Mouse (Mus musculus): Measurements from ENCODE around the gene Gadd45g.

Gene Gadd45g

DNA sequence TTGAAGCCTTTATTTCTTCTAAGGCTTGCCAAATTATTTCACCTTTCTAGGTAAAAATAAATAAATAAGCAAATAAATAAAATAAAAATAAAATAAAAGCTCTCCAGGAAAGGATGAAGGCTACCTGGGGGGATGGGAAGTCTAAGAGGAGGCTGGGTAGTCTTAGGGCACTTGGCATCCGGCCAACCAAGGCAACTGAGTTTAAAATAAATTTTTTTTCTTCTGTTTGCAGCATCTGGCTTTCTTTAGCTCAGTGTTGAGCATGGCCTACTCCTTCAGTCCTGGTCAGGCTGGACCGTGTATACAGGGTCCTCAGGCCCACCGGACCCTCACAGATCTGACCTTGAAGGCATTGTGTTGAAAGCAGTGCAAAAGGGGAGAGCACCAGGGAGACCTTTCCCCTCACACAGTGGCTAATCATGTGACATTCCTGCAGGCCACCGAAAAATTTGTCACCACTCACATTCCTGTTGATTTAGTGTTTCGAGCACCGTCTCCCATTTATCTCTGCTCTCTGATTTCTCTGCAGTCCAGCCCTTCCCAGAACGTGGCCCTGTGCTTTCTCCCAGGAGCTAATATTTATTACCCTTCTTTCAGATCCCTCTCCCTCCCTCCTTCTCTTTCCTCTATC is 6.2 kb downstream of the Gadd45g start:
- DNase-seq (ENCODE audit: low spot score in 2 of 2): no peak

DNA sequence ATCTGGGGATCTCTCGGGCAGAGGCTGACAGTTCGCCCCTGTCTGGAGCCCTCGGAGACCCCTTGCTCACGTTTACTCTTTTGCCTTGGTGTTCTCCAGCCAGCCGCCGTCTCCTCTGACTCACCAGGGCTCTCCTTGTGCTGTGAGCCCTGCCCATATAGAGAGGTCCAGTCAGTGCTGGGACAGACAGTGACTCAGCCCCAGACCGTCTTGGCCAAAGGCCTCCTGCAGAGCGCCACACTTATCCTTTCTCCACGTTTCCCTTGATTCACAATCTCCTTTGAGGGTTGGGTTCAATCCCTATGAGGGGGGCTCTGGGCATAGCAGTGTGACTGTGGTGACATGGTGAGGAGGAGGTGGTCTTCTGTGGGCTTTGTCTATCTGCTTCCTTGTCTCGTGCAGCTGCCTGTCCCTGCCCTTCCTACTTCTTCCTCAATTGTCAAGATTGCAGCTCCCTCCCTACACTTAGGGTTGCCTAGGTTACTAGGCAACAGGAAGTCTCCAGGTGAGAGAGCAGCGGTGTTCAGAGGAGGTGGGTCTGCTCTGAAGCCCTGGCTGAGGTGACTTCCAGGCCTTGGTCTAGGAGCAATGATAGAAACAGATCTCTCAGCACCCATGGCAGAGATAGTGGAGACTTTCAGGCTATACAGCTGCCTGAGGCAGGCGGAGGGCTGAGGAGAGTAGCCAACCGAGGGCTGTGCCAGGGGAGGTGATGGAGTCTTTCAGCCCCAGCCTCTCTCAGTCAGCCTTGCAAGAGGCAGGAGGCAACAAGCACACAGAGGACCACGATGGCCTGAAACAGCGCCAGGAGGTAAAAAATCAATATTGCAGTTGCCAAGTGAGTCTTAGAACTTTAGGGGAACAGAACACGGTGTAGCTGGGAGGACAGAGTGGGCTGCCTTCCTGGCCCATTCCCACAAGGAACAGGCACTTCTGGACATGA is 7.1 kb downstream of the Gadd45g start:
- DNase-seq (ENCODE audit: low spot score in 2 of 2): no peak

DNA sequence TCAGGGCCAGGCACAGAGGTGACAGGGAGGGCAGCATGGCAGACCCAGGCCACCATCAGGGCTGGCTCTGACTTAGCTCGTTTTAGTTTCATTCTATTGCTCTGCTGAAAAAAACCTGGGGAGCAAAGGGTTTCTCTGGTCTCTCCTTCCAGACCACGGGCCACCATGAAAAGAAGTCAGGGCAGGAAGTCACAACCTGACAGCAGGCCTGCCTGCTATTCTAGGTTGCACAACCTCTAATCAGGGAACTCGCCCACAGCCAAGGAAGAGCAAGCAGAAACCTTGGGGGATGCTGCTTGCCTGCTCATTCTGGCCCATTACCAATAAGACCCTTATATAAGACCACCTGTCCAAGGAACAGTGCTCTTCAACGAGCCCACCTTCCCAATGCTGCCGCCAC is 9.1 kb downstream of the Gadd45g start:
- no peak for DNase-seq (ENCODE audit: low spot score in 2 of 2)

DNA sequence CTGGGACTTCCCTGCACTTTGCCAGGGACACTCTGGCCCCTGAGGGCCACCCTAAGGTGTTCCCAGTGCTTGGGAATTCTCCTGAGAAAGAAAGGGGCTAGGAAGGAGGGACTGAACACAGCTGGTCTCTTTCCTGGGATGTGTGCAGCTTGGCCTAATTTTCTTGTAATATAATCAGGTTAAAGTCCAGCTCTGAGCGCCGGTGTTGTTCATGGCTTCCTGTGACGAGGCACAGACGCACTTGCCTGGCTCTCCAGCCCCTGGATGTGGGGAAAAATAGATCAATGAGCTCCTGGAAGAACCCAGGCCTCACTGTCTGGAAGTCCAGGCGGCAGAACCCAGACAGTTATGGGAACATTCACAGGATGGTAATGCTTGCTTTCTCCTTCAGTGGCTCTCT is 10.7 kb downstream of the Gadd45g start:
- DNase-seq (ENCODE audit: low spot score in 2 of 2): no peak

DNA sequence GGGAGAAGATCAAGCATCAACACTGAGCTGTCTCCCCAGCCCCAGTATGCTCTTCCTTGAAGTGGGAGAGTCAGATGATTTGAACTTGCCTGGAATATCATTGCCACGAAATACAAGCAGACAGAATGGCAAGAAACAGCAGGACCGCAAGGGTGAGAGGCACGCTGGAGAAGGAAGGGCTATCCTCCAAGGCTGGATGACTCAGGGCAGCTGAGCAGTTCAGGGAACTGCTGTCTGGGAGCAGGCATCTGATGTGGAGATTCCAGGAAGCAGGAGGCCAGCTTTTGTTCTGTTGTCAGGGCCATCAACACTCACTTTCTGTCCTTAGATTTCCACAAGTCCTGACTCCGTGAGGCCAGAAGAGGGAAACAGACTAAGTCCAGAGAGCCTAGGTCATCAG is 12.0 kb downstream of the Gadd45g start:
- DNase-seq (ENCODE audit: low spot score in 2 of 2): no peak

DNA sequence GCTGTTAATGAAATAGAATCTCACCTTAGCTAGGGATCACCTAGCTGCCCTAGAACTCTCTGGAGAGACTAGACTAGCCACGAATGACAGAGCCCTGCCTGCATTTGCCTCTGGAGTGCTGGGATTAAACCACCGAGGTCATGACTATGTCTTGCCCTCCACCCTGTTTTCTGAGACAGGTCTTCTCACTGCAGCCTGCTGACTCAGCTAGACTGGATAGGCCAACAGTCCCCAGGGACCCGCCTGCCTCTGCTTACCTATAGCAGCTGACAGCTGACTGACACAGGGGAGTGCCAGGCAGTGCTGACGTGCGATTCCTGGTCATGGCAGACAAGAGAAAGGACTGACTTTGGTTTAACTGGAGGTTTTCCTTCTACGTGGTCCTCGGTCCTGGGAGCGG is 12.7 kb downstream of the Gadd45g start:
- DNase-seq (ENCODE audit: low spot score in 2 of 2): no peak

DNA sequence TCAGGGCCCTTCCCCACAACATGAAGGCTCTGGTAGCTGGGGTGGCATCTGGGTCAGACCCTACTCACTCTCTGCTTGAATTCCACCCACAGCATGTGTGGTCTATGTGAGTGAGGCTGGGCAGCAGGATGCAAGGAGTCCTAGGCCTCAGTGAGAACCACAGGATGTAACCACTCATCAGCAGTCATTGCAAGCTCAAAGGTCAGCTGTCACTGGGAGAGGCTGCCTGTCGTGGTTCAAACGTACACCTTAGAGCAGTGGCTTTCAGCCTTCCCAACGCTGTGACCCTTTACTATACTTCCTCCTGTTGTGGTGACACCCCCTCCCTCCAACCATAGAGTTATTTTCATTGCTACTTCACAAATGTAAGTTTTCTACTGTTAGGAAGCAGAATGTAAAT is 13.3 kb downstream of the Gadd45g start:
- DNase-seq (ENCODE audit: low spot score in 2 of 2): no peak

DNA sequence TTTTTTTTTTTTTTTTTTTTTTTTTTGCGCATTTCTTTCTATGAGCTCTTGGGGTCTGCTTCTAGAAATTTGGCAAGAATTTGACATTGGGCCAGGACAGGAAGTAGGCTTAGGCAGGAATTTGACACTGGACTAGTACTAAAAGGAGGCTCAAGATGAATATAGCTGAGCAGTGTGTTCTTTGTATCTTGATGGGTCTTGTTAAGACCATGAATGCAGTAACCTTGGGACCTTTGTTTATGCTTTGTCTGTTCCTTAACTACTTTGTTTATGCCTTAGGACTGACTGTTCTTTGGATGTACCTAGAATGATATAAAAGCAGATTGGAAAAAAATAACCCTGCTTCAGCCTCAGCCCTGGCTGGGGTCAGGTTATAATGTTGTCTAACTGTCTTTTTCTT is 16.3 kb downstream of the Gadd45g start:
- no peak for DNase-seq (ENCODE audit: low spot score in 2 of 2)

DNA sequence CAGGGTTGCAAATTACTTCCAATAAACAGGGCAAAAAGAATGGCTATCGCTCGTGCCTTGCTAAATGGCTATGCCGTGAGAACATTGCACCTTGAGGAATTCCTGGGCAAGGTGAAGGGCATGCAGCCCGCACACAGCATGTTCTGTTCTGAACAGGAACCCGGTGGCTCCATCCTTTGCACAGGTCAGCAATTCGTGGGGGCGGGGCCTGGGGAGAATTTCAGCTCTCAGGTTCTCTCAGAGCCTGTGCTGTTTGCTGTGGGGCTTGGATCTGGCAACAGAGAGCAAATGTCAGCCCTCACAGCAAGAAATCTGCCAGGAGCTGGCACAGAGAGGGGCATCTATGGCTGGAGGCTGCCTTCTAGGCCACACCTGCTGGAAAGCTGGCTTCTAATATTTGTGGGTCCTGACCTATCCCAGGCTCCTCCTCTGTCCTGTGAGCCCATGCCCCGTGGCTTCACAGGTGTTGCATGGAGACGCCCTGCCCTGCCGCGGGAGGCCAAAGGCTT is 19.7 kb downstream of the Gadd45g start:
- no peak for DNase-seq (ENCODE audit: low spot score in 2 of 2)

DNA sequence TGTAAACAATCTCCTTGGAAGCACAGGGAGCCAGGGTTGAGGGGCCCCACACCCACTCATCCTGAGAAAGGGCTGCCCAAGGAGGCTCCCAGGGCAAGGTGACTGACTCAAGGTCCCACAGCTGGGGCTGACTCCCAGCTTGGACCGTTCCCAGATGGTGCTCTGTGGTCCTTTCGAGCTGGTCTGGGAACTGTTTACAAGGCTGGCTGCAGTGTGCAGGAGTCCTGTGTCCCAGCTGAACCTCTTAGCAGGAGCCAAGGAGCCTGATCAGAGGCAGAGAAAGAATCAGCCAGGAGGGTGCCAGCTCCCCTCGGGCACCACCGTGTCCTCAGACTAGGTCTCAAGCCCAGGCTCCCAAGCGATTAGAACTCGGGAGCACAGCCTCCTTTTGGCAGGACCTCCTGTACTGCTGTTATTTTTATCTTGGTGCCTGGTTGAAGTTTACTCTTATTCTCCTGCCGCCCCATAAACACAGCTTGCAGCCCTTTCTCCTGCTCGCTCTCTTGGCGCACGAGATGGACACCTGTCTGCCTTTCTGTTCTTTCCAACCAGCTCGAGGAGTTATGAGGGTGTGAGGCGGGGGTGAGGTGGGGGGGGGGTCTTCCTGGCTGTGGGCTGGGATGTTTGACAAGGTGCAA is 22.1 kb downstream of the Gadd45g start:
- DNase-seq (ENCODE audit: low spot score in 2 of 2): no peak

DNA sequence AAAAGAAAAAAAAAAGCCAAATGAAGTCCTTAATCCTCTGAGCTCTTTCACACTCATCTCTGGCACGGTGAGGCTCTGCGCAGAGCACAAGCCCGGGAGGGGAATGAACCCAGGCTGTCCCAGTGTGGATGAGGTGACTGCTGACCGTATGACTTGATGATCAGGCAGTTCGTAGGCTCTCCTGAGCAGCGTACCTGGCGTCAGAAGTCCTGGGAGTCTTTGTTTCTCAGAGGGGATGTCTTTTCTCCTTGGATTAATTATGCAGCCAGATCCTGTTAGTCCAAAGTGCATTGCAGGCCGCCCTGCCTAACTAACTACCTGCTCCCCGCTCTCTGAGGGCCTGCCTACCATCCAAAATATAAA is 22.6 kb downstream of the Gadd45g start:
- no peak for DNase-seq (ENCODE audit: low spot score in 2 of 2)

DNA sequence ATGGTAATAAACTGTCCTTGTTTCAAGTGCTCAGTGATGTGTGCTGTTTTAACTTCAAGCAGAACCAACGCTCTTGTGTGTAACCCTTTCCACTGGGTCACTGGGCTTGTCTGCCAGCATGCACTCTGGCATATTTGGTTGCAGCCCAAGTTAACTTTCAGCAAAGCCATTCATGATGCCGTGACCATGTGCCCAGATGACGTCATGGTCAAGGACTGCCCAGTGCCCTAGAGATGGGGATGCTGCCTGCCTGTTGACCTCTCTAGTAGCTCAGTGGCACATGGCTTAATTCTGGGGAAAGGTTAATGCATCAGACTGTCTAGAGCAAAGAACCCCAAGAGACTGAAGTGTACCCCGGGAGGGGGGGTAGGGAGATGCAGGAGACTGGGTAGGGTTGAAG is 24.7 kb downstream of the Gadd45g start:
- no peak for DNase-seq (ENCODE audit: low spot score in 2 of 2)

DNA sequence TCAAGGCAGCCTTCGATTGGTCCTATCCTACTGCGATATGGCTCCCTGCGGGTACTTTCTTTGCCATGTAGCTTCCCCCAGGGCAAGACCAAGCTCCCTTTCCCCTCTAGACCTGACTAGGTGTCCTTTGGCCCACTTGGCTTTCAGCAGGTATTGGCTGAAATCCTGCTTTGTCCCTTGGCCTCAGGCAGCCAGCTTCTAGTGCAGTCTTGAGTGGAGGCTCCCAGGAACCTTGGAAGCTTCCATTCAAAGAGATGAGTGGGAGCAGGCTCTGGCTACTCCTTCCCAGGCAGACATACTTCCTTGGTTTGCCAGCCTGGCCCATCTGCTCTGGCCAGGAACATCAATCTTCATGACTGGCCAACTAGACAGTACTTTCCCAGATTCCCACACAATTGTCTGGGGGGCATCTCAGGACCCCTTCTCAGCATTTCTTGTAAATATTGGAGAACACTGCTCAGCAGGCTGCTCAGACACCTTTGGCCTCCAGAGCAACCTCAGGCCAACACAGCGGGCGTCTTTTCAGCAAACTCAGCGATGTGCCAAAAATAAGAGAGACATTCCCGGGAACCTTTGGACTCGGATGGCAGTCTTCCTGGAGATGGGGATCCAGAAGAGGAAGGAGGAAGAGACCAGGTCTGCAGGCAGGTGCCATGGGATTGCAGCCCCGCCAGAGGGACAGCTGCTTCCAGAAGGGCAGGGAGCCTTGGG is 25.9 kb downstream of the Gadd45g start:
- no peak for DNase-seq (ENCODE audit: low spot score in 2 of 2)

DNA sequence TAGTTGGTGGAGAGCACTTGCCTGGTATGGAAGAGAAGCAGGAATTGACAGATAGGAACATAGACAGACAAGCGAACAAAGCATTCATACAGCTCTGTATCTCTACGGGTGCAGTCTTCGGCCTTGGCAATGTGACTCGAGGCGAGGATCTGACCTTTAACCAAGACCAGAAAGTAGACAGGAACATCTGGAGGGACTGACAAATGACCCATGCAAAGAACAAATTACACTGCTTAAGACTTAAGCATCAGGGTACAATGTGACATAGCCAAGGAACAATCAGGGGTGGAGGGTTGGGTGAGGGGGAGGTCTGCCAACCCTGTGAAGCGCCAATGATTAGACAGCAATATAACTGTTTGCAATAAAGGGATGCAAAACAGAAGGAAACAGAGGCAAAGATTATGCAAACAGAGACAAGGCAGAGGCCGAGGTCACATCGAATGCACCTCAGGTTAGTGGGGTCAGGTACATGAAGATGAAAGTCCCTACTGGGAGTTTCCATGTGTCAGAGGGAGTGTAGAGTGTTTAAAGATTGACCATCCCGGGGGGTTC is 26.6 kb downstream of the Gadd45g start:
- DNase-seq (ENCODE audit: low spot score in 2 of 2): no peak

DNA sequence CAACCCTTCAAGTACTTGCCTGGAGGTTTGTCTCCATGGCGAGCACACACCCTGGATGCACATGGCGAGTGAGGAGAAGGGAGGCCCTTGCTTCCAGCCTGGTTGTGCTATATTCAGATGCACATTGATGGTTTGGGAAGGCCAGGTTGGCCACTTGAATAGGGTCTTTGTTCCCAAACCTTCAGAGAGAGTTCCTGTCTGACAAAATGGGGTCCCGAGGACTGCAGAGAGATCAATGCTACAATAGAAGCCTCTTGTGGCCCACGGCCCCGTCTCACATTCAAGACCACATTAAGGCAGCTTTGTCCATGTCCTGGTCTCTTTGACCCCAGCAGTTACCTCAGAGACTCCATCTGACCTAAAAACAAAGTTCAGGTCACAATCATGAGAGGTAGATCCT is 27.3 kb downstream of the Gadd45g start:
- no peak for DNase-seq (ENCODE audit: low spot score in 2 of 2)

DNA sequence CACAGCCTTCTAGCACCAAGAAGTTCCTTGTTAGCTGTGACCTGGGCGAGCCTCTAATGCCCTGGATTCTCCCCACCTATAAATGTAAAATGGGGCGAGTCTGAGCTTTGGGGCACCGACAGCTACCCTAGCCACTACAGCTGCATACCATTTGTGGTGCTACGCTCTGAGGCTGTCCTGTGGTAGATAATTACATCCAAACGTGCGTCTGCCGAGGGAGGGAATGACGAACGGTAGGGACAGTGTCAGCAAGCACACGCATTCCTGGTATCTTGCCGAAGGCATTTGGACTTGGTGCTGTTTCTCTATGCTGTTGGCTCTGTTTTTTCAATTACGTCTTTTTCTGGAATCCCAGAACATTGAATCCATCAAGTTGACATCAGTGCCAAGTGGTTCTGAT is 29.7 kb downstream of the Gadd45g start:
- DNase-seq (ENCODE audit: low spot score in 2 of 2): no peak

DNA sequence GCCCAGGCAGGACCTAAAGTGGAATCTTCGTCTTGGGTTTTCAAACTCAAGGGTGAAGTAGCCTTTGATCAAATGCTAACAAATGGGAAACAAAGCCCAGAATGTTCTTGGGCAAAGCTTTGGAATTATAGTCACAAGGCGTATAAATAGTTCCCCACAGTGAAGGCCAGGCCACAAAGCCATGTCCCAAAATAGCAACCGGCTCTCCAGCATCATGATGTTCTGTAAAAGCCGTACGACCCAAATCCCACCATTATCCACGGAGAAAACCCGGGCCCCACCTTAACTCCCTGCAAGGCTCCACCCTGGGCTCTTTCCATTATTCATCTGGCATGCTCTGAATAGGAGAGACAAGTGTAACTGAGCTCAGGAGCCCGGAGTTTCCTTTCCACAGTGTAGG is 32.3 kb downstream of the Gadd45g start:
- DNase-seq (ENCODE audit: low spot score in 2 of 2): no peak

DNA sequence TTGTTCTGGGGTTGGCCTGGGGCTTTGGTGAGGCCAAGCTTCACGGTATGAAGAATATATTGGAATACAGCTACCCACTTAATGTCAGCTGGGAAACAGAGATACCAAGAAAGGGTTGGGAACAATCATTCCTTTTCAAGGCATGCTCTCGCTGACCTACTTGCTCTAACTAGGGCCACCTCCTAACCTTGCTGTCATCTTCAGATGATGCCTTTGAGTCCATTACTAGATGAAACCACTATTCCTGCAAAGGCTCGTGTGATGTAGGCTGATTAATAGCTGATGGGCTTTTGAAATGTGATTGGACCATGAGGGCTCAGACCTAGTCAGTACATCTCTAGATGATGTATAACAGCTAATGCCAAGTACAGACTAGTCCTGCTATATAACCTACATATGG is 33.1 kb downstream of the Gadd45g start:
- DNase-seq (ENCODE audit: low spot score in 2 of 2): no peak

DNA sequence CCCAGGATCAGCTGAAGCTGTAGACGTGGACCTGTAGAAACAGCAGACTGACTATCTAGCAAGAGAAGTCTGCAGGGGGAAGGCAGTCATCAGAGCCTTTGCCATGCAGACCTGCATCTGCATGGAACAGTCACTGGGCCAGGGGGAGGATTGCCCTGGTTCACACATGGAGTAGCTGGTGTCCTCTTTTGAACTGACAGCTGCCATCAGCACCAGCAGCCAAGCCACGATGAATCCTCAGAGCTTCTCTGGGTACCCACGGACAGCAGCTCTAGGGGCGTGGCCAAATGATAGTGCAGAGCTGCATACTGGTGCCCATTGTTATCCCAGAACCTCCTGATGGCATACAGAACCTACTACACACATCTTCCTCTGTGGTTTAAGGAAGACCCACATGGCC is 33.5 kb downstream of the Gadd45g start:
- DNase-seq (ENCODE audit: low spot score in 2 of 2): no peak

DNA sequence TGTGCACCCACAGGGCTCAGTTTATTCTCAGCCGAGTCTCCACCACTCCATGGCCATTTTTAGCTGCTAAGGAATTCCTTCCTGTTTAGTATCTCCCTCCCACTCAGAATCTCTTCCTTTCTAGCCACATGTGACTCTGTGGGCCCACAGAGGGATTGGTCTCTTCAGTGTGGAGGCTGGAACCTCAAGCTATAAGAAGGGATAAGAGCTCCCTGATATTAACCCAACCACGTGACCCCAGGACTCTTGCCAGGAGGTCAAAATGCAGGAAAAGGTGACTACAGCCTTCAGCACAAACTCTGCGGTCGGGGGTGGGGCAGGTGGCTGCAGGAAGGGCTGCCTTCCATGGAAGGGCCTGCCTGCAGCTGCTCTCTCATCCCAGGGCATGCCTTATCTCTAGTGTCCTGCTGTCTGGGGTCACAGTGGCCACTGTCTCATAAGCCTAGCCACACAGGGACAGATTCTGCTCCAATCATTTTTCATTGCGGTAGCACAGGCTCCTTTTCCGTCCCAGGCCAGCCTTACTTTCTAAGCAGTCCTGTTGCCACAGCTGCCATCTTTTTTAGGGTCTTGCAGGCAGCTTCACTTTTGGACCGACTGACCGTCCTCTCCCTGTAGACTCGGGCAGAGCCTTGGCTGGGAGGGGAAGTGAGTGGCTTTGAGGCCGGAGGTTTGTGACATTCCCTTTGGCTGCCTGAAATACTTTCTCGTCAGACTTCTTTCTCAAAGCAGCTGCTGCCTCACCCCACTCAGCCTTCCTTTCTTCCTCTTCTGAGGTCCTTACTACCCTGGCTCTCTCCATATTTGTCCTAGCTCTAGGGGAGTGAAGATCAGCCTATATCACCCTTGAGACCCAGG is 35.0 kb downstream of the Gadd45g start:
- DNase-seq (ENCODE audit: low spot score in 2 of 2): no peak

DNA sequence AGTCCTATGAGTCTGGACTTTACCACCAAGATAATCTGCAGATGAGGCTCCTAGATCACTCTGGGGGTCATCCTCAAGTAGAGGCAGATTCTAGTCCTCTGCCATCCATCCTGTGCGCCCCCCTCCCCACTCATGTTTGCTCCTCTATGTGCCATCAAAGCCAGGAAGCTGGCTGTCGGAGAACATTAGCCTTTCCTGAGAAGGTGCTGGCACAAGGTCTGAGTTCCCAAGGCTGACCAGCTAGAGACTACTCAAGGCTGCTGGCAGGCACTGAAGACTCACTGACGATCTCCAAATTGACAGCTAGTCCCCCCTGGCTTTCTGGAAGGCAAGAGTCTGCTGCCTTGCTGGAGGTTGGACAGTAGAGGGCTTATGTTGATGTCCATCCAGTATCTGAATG is 35.7 kb downstream of the Gadd45g start:
- DNase-seq (ENCODE audit: low spot score in 2 of 2): no peak
